Mouse (Mus musculus): ENCODE data around the gene Mup11.
"Not testable (repeated sequence)": the region's sequence is repeated elsewhere in the genome, so short reads cannot be mapped to it uniquely, and the experiment has no call there.

Mup11 gene

DNA sequence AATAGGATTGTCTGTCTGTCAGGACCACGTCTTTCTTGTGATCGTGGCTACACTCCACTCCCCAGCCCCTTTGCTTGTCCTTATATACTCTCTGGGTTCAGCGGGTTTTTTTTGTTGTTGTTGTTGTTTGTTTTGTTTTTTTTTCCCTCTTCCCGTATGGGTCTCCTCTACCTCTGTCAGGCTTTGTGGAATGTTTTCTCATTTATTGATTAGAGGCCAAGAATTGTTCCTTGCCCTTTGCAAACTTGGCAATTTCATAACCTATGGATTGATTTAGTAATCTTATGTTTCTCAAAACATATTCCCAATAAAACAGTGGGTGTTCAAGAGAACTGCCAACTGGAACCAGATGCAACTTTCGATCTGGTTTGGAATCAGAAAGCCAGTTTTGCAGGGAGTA is at the start of gene Mup11:
Mup11 (minus strand) TSS at position 101 of the 400 bp plus-strand sequence.
- not testable (repeated sequence) for DNase-seq

Data from cerebellum, postnatal 10 days (tissue).